Mouse (Mus musculus) heart, embryonic 15.5 days (tissue): Measurements from ENCODE around the gene Wdr59. TPM values are rescaled to one million over a fixed set of nuclear protein-coding genes. Genes with fewer than 3 reads are reported as not detected.
A peak's percentile ranks its signal among the peaks of the same experiment; 100 is the strongest.

Experiments
- ATAC-seq: fragments of 200-750 bp; cut with Nextera tagmentation; replicated peaks from 2 replicates; pipeline ENCODE4 v1.8.0; 2017; ENCODE audit warnings: low read depth, moderate TSS enrichment; ENCODE audit not compliant: insufficient number of reproducible peaks, insufficient read depth, low FRiP score
- H3K27ac ChIP-seq: fragments of 300-500 bp; sonication (generic); 2 replicates; pipeline ENCODE4 v1.5.1; 2015; ENCODE audit warnings: mild to moderate bottlenecking, inconsistent platforms
- H3K27me3 ChIP-seq: fragments of 300-500 bp; sonication (generic); 2 replicates; pipeline ENCODE4 v1.6.1; 2015; ENCODE audit warnings: inconsistent platforms
- H3K36me3 ChIP-seq: fragments of 300-500 bp; sonication (generic); 2 replicates; pipeline ENCODE4 v1.6.1; 2015; ENCODE audit warnings: mild to moderate bottlenecking, inconsistent platforms
- H3K4me1 ChIP-seq: fragments of 300-500 bp; sonication (generic); replicated peaks from 2 replicates; pipeline ENCODE4 v1.6.1; 2015; ENCODE audit warnings: inconsistent platforms
- H3K4me2 ChIP-seq: fragments of 300-500 bp; sonication (generic); 2 replicates; pipeline ENCODE4 v1.6.1; 2015; ENCODE audit warnings: inconsistent platforms, mild to moderate bottlenecking, moderate library complexity
- H3K4me3 ChIP-seq: fragments of 300-500 bp; sonication (generic); 2 replicates; pipeline ENCODE4 v1.5.1; 2015; ENCODE audit warnings: mild to moderate bottlenecking, inconsistent platforms
- H3K9ac ChIP-seq: fragments of 300-500 bp; sonication (generic); 2 replicates; pipeline ENCODE4 v1.6.1; 2015; ENCODE audit warnings: mild to moderate bottlenecking, inconsistent platforms
- H3K9me3 ChIP-seq: fragments of 300-500 bp; sonication (generic); replicated peaks from 2 replicates; pipeline ENCODE4 v1.6.1; 2016; ENCODE audit warnings: inconsistent platforms
- WGBS: fragments of 180-500 bp; shearing (Covaris S2); methylation state at CpG from one replicate; pipeline ENCODE4 v1.1.7; 2015; ENCODE audit warnings: mixed read lengths; 5-methylcytosine and 5-hydroxymethylcytosine counted together
- polyA plus RNA-seq: library from polyadenylated mRNA; unstranded; fragments of >200 nt; fragmentation: Nextera tagmentation; extraction: Ambion mirVana; gene quantifications from 2 replicates; pipeline ENCODE4 v1.2.1, GENCODE M21; 2015

The Wdr59 gene
- polyA plus RNA-seq, 1 experiment from 2014 or later = 3.4 TPM

DNA sequence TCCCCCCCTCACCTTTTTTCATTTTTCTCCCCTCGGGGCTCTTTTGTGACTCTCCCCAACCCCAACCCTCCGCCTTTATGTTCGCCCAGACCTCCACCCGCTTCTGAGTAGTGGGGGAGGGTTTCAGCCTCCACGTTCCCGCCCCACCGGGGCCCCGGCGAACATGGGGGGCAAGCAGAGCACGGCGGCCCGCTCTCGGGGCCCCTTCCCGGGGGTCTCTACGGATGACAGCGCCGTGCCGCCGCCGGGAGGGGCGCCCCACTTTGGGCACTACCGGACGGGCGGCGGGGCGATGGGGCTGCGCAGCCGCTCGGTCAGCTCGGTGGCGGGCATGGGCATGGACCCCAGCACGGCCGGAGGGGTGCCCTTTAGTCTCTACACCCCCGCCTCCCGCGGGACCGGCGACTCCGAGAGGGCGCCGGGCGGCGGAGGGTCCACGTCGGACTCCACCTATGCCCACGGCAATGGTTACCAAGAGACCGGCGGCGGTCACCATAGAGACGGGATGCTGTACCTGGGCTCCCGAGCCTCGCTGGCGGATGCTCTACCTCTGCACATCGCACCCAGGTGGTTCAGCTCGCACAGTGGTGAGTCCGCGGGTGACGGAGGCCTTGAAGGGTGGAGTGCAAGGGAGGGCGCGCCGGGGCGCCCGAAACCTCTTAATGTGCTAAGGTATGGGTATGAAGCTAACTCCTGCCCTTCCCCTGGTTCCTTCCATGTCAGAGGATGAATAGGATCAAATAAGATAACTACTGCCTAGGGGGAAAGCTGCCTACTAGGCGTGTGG lies 15.3 kb upstream of the Wdr59 start:
- 0 out of 2 replicates have a peak, but pooled peaks have one; percentile 11 for ATAC-seq
- Histone ChIP-seq H3K27ac (peak overlapping the region; percentile 94), H3K27me3 (no peaks in the 10 kb centered on the region), H3K4me1 (peaks cover 33% of the 10 kb centered on the region), H3K4me3 (peak overlapping the region; percentile 87), H3K36me3 (no peaks in the 10 kb centered on the region), H3K9me3 (no peaks in the 10 kb centered on the region), H3K9ac (peak overlapping the region; percentile 95), H3K4me2 (peak overlapping the region; percentile 87)
- under 1% methylated on average over 62 of the region's 64 CpGs for WGBS

GRCm38 (mm10) chr8:111536031-111536977 lies 14.4 kb upstream of the Wdr59 start, which contains the start of gene Znrf1:
TSS of gene Znrf1 (plus strand) at chr8:111536097.
- peak within 1 kb of the TSS; percentile 87 for H3K4me3 ChIP-seq
- peak within 1 kb of the TSS; percentile 95 for H3K9ac ChIP-seq
- peaks cover 33% of the 10 kb centered on the region for H3K4me1 ChIP-seq
- WGBS = under 1% methylated on average over 82 of the region's 100 CpGs
- H3K4me2 ChIP-seq = peak within 1 kb of the TSS; percentile 87
- H3K27ac ChIP-seq = peak within 1 kb of the TSS; percentile 94
- H3K27me3 ChIP-seq = no peaks in the 10 kb centered on the region
- ATAC-seq = peak; percentile 89
- H3K36me3 ChIP-seq = no peaks in the 10 kb centered on the region
- no peaks in the 10 kb centered on the region for H3K9me3 ChIP-seq

DNA sequence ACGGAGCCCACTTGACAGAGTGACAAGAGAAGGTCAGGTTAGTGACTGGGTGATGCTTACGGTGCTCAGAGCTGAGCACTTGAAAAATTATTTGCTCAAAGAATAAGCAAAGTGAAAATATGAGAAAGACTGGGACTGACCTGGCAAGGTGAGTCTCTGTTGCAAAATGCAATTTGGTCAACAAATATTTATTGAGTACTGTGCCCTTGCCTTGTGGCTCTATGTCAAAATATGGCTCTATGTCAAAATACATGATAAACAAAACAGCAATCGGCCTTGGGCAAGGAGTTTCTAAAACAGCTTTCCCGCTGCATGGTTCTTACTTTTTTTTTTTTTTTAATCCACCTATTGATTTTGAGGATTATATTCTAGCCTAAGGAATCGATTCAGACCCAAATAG lies 13.6 kb upstream of the Wdr59 start:
- H3K4me2 ChIP-seq = peak overlapping the region; percentile 87
- H3K4me1 ChIP-seq = peaks cover 28% of the 10 kb centered on the region
- no peaks in the 10 kb centered on the region for H3K36me3 ChIP-seq
- H3K9me3 ChIP-seq = no peaks in the 10 kb centered on the region
- no peak for ATAC-seq
- H3K4me3 ChIP-seq = peak overlapping the region; percentile 87
- WGBS = 38% methylated on average over 5 of the region's 5 CpGs
- H3K27me3 ChIP-seq = no peaks in the 10 kb centered on the region
- no peak overlapping the region for H3K9ac ChIP-seq
- H3K27ac ChIP-seq = peak overlapping the region; percentile 94; the same call in 1 of the 2 replicates

GRCm38 (mm10) chr8:111533503-111533902 lies 11.6 kb upstream of the Wdr59 start:
- Histone ChIP-seq H3K9ac (no peak overlapping the region), H3K9me3 (no peaks in the 10 kb centered on the region), H3K36me3 (no peaks in the 10 kb centered on the region), H3K4me2 (no peak overlapping the region), H3K27me3 (no peaks in the 10 kb centered on the region), H3K4me3 (no peak overlapping the region), H3K27ac (no peak overlapping the region), H3K4me1 (peaks cover 10% of the 10 kb centered on the region)
- 74% methylated on average over 4 of the region's 4 CpGs for WGBS
- ATAC-seq = no peak

DNA sequence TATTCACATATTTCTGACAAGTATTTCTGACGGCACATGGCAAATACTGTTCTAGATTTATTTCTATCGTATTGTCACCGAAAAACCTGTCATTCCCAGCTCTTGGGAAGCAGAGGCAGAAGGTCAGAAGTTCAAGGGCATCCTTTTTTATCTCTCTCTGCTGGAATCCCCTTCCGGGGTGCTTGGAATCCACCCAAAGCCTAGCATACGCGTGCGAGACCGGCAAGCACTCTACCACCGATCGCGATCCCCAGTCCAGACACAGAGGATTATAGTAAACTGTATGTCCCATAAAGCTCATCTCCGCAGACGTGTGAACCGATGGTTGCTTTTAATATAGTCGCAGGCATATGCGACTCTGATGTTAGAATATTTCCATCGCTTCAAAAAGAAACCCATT lies 9.7 kb upstream of the Wdr59 start:
- no peak for ATAC-seq
- H3K9ac ChIP-seq = no peak overlapping the region

GRCm38 (mm10) chr8:111531191-111531590 lies 9.3 kb upstream of the Wdr59 start:
- Histone ChIP-seq H3K4me1 (no peaks in the 10 kb centered on the region), H3K9me3 (no peaks in the 10 kb centered on the region), H3K36me3 (no peaks in the 10 kb centered on the region), H3K9ac (no peak overlapping the region), H3K27ac (no peak overlapping the region), H3K4me3 (no peak overlapping the region), H3K4me2 (no peak overlapping the region), H3K27me3 (no peaks in the 10 kb centered on the region)
- 66% methylated on average over 12 of the region's 12 CpGs for WGBS
- ATAC-seq = no peak

More for the DNA sequence above, 9.7 kb upstream of the Wdr59 start:
- H3K4me1 ChIP-seq = no peaks in the 10 kb centered on the region
- H3K36me3 ChIP-seq = no peaks in the 10 kb centered on the region
- H3K9me3 ChIP-seq = no peaks in the 10 kb centered on the region
- H3K4me2 ChIP-seq = no peak overlapping the region
- no peak overlapping the region for H3K4me3 ChIP-seq
- no peak overlapping the region for H3K27ac ChIP-seq
- 72% methylated on average over 17 of the region's 17 CpGs for WGBS
- no peaks in the 10 kb centered on the region for H3K27me3 ChIP-seq

GRCm38 (mm10) chr8:111528071-111528470 lies 6.2 kb upstream of the Wdr59 start:
- Histone ChIP-seq H3K9ac (no peak overlapping the region), H3K4me1 (no peaks in the 10 kb centered on the region), H3K4me2 (no peak overlapping the region), H3K4me3 (no peak overlapping the region), H3K27ac (no peak overlapping the region), H3K36me3 (no peaks in the 10 kb centered on the region), H3K27me3 (no peaks in the 10 kb centered on the region), H3K9me3 (no peaks in the 10 kb centered on the region)
- ATAC-seq = no peak
- WGBS = 76% methylated on average over 5 of the region's 5 CpGs

DNA sequence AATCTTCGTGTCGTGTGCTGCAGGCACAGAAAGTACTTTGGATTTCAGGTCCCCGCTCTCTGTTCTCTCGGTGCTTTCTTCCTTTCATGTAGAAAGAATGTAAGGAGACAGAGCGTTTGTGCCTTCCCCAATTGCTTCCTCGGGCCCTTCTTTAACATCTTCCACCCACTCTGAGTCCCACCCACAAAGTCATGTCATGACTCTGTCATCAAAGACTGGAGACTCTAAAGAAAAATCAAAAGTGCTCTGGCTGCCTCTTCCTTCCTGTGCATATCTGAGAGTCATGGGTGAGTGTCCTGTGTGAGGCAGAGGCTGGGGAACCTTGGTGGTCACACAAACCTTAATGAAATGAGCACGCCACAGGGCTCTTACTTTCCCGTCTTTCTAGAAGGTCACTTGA lies 5.3 kb upstream of the Wdr59 start:
- Histone ChIP-seq H3K9ac (no peak overlapping the region), H3K9me3 (no peaks in the 10 kb centered on the region), H3K27me3 (no peaks in the 10 kb centered on the region), H3K4me1 (no peaks in the 10 kb centered on the region), H3K36me3 (no peaks in the 10 kb centered on the region), H3K27ac (no peak overlapping the region), H3K4me2 (no peak overlapping the region), H3K4me3 (no peak overlapping the region)
- WGBS = 61% methylated on average over 8 of the region's 8 CpGs
- no peak for ATAC-seq

DNA sequence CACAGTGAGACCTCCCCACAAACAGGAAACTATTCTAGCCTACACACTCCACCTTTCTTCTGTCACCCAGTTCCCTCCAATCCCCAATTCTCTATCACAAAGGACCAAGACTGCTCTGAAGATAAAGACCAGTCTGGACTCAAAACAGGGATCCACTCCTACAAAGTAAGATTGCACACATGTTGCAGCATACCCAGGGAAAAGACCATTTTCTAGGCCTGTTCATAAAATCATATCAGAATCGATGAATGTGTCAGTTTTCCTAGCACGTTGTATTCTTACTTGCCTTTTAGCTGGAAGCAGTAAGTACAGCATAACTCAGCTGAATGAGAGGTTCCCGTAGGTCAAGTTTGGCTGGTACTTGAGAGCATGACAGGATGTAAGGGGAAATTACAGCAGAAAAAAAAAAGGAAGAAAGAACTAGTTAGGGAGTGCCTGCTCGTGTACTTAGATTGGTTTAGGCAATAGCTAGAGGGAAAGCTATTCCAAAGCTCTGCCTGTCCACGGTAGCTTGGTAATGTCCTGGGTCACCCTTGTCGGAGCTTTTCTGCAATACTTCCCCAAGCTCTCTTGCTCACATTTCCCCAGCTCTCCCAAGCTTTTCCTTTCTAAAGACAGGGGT lies 4.6 kb upstream of the Wdr59 start:
- ATAC-seq = no peak
- no peak overlapping the region for H3K9ac ChIP-seq
- no peaks in the 10 kb centered on the region for H3K36me3 ChIP-seq
- no peak overlapping the region for H3K4me2 ChIP-seq
- 59% methylated on average over 6 of the region's 6 CpGs for WGBS
- H3K9me3 ChIP-seq = no peaks in the 10 kb centered on the region
- no peaks in the 10 kb centered on the region for H3K27me3 ChIP-seq
- no peaks in the 10 kb centered on the region for H3K4me1 ChIP-seq
- H3K4me3 ChIP-seq = no peak overlapping the region
- H3K27ac ChIP-seq = no peak overlapping the region

GRCm38 (mm10) chr8:111517466-111517865 lies 4.4 kb downstream of the Wdr59 start:
- no peak overlapping the region for H3K9ac ChIP-seq
- no peak overlapping the region for H3K4me2 ChIP-seq
- H3K4me1 ChIP-seq = peaks cover 18% of the 10 kb centered on the region
- no peak overlapping the region for H3K4me3 ChIP-seq
- H3K9me3 ChIP-seq = no peaks in the 10 kb centered on the region
- no peak overlapping the region for H3K27ac ChIP-seq
- no peak for ATAC-seq
- 82% methylated on average over 2 of the region's 2 CpGs for WGBS
- no peaks in the 10 kb centered on the region for H3K27me3 ChIP-seq
- peaks cover 4% of the 10 kb centered on the region; the same call in 1 of the 2 replicates for H3K36me3 ChIP-seq

- Histone ChIP-seq H3K4me2 (no peak overlapping the region), H3K4me3 (no peak overlapping the region), H3K36me3 (peaks cover 4% of the 10 kb centered on the region; the same call in 1 of the 2 replicates), H3K9ac (no peak overlapping the region), H3K4me1 (peaks cover 18% of the 10 kb centered on the region), H3K9me3 (no peaks in the 10 kb centered on the region), H3K27me3 (no peaks in the 10 kb centered on the region), H3K27ac (no peak overlapping the region)
- 46% methylated on average over 7 of the region's 7 CpGs for WGBS
- no peak for ATAC-seq
Observed at GRCm38 (mm10) chr8:111516451-111517035, 5.3 kb downstream of the Wdr59 start.
